Mouse (Mus musculus): ENCODE measurements around the gene Zfyve19. TPM values are rescaled to one million over a fixed set of nuclear protein-coding genes. Genes with fewer than 3 reads are reported as not detected.
A peak's percentile ranks its signal among the peaks of the same experiment; 100 is the strongest.

Zfyve19 gene
- polyA plus RNA-seq, 1 experiment = 42.2 TPM

- Histone ChIP-seq H3K27ac (ENCODE audit: control insufficient read depth, insufficient read depth, low read depth, low read length, poor library complexity) (no peak overlapping the region), H3K4me1 (ENCODE audit: control insufficient read depth, insufficient read depth, low read length) (no peaks in the 10 kb centered on the region; the same call in 1 of the 2 replicates), H3K4me3 (replicated peaks; ENCODE audit: control insufficient read depth, low read depth, low read length) (no peak overlapping the region)
- WGBS = 66% methylated on average over 4 of the region's 4 CpGs
- TF ChIP-seq POLR2A (IDR thresholded peaks at IDR 0.05; ENCODE audit: borderline replicate concordance, control insufficient read depth, low read depth, low read length) = no peak
- no peak for TF ChIP-seq CTCF (IDR thresholded peaks at IDR 0.05; ENCODE audit: control insufficient read depth, insufficient read depth, low read length)
Measured at GRCm38 (mm10) chr2:119249592-119250061, 41.2 kb downstream of the Zfyve19 start.

DNA sequence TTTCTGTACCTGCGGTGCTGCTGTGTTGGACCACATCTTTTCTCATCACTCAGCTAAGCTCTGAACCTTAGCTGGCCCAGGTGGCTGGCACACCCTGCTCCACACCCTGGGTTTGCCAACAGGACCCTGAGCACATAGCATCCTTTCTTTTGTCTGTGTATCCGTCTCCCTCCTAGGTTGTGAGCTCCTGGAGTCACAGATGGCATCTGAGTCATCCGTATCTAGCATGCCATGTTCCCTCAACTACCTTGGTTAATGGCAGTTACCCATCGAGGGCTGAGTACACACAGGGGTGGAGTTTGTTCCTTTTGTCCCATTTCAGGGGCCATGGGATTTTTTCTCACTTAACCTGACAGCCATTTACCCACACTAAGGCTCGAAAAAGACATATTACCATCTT, 42.0 kb downstream of the Zfyve19 start:
- TF ChIP-seq CTCF (IDR thresholded peaks at IDR 0.05; ENCODE audit: control insufficient read depth, insufficient read depth, low read length) = no peak
- TF ChIP-seq POLR2A (IDR thresholded peaks at IDR 0.05; ENCODE audit: borderline replicate concordance, control insufficient read depth, low read depth, low read length) = no peak
- no peak overlapping the region for H3K27ac ChIP-seq (ENCODE audit: control insufficient read depth, insufficient read depth, low read depth, low read length, poor library complexity)
- H3K4me1 ChIP-seq (ENCODE audit: control insufficient read depth, insufficient read depth, low read length) = no peaks in the 10 kb centered on the region; the same call in 1 of the 2 replicates
- H3K4me3 ChIP-seq (replicated peaks; ENCODE audit: control insufficient read depth, low read depth, low read length) = no peak overlapping the region
- WGBS = 68% methylated on average over 5 of the region's 5 CpGs

- H3K4me3 ChIP-seq (replicated peaks; ENCODE audit: control insufficient read depth, low read depth, low read length) = no peak overlapping the region
- TF ChIP-seq POLR2A (IDR thresholded peaks at IDR 0.05; ENCODE audit: borderline replicate concordance, control insufficient read depth, low read depth, low read length) = no peak
- TF ChIP-seq CTCF (IDR thresholded peaks at IDR 0.05; ENCODE audit: control insufficient read depth, insufficient read depth, low read length) = peak; percentile 93
- WGBS = 10% methylated on average over 11 of the region's 11 CpGs
- no peaks in the 10 kb centered on the region; the same call in 1 of the 2 replicates for H3K4me1 ChIP-seq (ENCODE audit: control insufficient read depth, insufficient read depth, low read length)
- H3K27ac ChIP-seq (ENCODE audit: control insufficient read depth, insufficient read depth, low read depth, low read length, poor library complexity) = no peak overlapping the region
Measured at GRCm38 (mm10) chr2:119250826-119251478, 42.5 kb downstream of the Zfyve19 start.

DNA sequence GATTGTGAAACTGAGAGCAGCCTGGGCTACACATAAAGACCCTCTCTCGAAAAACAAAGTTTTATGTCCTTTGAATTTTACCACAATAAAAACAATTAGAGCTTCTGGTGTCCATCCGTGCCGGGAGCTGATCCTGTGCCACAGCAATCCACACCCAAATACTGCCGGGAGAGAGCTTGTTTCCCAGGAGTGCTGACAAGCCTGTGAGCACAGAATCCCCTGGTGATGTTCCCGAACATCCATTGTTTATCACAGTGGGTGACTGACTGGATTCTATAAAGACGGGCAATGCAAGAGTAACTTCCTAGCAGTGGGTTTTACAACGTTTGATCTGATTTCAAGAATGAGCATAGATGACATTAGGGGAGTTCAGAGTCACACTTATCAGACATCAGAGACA, 46.6 kb downstream of the Zfyve19 start:
- TF ChIP-seq POLR2A (IDR thresholded peaks at IDR 0.05; ENCODE audit: borderline replicate concordance, control insufficient read depth, low read depth, low read length) (no peak), CTCF (IDR thresholded peaks at IDR 0.05; ENCODE audit: control insufficient read depth, insufficient read depth, low read length) (no peak)
- Histone ChIP-seq H3K4me3 (replicated peaks; ENCODE audit: control insufficient read depth, low read depth, low read length) (no peak overlapping the region), H3K4me1 (ENCODE audit: control insufficient read depth, insufficient read depth, low read length) (no peaks in the 10 kb centered on the region; the same call in 1 of the 2 replicates), H3K27ac (ENCODE audit: control insufficient read depth, insufficient read depth, low read depth, low read length, poor library complexity) (no peak overlapping the region)
- 53% methylated on average over 7 of the region's 7 CpGs for WGBS

DNA sequence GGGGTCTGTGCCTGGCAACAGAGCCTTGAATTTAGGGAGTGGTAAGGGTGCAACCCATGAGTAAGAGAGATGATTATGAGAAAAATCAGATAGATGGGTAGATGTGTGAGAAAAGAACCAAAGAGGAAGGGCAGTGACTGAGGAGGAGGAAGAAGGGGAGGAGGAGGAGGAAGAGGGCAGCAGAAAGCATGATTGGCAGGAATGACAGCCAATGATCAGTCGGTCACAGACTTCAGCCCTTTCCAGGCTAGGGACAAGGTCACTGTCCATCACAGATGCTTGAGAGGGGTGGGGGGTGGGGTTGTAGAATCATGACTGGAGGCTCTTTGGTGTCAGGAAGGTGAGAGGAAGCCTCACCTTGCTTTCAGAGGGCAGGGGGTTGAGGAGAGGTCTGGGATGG, 52.1 kb downstream of the Zfyve19 start:
- 59% methylated on average over 1 of the region's 1 CpGs for WGBS
- Histone ChIP-seq H3K4me1 (ENCODE audit: control insufficient read depth, insufficient read depth, low read length) (no peaks in the 10 kb centered on the region; the same call in 1 of the 2 replicates), H3K4me3 (replicated peaks; ENCODE audit: control insufficient read depth, low read depth, low read length) (no peak overlapping the region), H3K27ac (ENCODE audit: control insufficient read depth, insufficient read depth, low read depth, low read length, poor library complexity) (no peak overlapping the region)
- no peak for TF ChIP-seq POLR2A (IDR thresholded peaks at IDR 0.05; ENCODE audit: borderline replicate concordance, control insufficient read depth, low read depth, low read length)
- no peak for TF ChIP-seq CTCF (IDR thresholded peaks at IDR 0.05; ENCODE audit: control insufficient read depth, insufficient read depth, low read length)

GRCm38 (mm10) chr2:119261326-119261725, 52.9 kb downstream of the Zfyve19 start:
- Histone ChIP-seq H3K27ac (ENCODE audit: control insufficient read depth, insufficient read depth, low read depth, low read length, poor library complexity) (no peak overlapping the region), H3K4me3 (replicated peaks; ENCODE audit: control insufficient read depth, low read depth, low read length) (no peak overlapping the region), H3K4me1 (ENCODE audit: control insufficient read depth, insufficient read depth, low read length) (no peaks in the 10 kb centered on the region; the same call in 1 of the 2 replicates)
- WGBS = 83% methylated on average over 2 of the region's 2 CpGs
- TF ChIP-seq POLR2A (IDR thresholded peaks at IDR 0.05; ENCODE audit: borderline replicate concordance, control insufficient read depth, low read depth, low read length) = no peak
- TF ChIP-seq CTCF (IDR thresholded peaks at IDR 0.05; ENCODE audit: control insufficient read depth, insufficient read depth, low read length) = no peak

- Histone ChIP-seq H3K27ac (ENCODE audit: control insufficient read depth, insufficient read depth, low read depth, low read length, poor library complexity) (peak overlapping the region; percentile 63), H3K4me3 (replicated peaks; ENCODE audit: control insufficient read depth, low read depth, low read length) (peak overlapping the region; percentile 59), H3K4me1 (ENCODE audit: control insufficient read depth, insufficient read depth, low read length) (no peaks in the 10 kb centered on the region; the same call in 1 of the 2 replicates)
- TF ChIP-seq POLR2A (IDR thresholded peaks at IDR 0.05; ENCODE audit: borderline replicate concordance, control insufficient read depth, low read depth, low read length) (no peak), CTCF (IDR thresholded peaks at IDR 0.05; ENCODE audit: control insufficient read depth, insufficient read depth, low read length) (no peak)
- 3% methylated on average over 8 of the region's 8 CpGs for WGBS
Measured at GRCm38 (mm10) chr2:119262978-119263377, 54.6 kb downstream of the Zfyve19 start.

DNA sequence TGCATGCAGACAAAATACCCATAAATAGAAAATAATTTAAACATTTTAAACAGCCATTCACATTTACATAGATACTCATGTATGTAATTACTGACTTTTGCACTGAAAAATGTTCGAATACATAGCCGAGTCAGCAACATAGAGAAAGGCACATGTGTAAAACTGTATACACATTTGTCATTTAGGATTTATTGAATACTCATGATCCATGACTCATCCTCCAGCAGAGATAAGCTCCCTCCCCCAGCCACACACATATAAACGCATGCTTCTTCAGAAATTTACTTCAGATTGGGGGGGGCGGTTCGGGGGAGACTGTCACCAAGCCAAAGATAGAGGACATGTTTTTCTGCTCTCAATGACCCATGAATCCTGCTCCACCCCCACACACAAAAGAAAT, 55.4 kb downstream of the Zfyve19 start:
- 59% methylated on average over 5 of the region's 5 CpGs for WGBS
- TF ChIP-seq POLR2A (IDR thresholded peaks at IDR 0.05; ENCODE audit: borderline replicate concordance, control insufficient read depth, low read depth, low read length) (no peak), CTCF (IDR thresholded peaks at IDR 0.05; ENCODE audit: control insufficient read depth, insufficient read depth, low read length) (no peak)
- Histone ChIP-seq H3K4me3 (replicated peaks; ENCODE audit: control insufficient read depth, low read depth, low read length) (no peak overlapping the region), H3K4me1 (ENCODE audit: control insufficient read depth, insufficient read depth, low read length) (no peaks in the 10 kb centered on the region; the same call in 1 of the 2 replicates), H3K27ac (ENCODE audit: control insufficient read depth, insufficient read depth, low read depth, low read length, poor library complexity) (no peak overlapping the region)

Other genes with a start within 250 kb of the Zfyve19 start
- gene Ccdc32, start 179.2 kb upstream of the Zfyve19 start, polyA plus RNA-seq (2011; ENCODE audit: insufficient read depth, insufficient read length, low replicate concordance, missing spikeins) = 6.2 and 9.7 TPM in 2 replicates
- 1.5 and 2.4 TPM in 2 replicates for gene Rpusd2, start 173.8 kb upstream of the Zfyve19 start, polyA plus RNA-seq (2011; ENCODE audit: insufficient read depth, insufficient read length, low replicate concordance, missing spikeins)
- gene Knl1, start 161.5 kb upstream of the Zfyve19 start, polyA plus RNA-seq (2011; ENCODE audit: insufficient read depth, insufficient read length, low replicate concordance, missing spikeins) = 14.8 and 21.4 TPM in 2 replicates
- 25.6 and 32.4 TPM in 2 replicates for gene Rad51, start 95.8 kb upstream of the Zfyve19 start, polyA plus RNA-seq (2011; ENCODE audit: insufficient read depth, insufficient read length, low replicate concordance, missing spikeins)
- gene Rmdn3, start 51.6 kb upstream of the Zfyve19 start, polyA plus RNA-seq (2011; ENCODE audit: insufficient read depth, insufficient read length, low replicate concordance, missing spikeins) = 25.4 and 36.2 TPM in 2 replicates
- gene Gchfr, start 40.8 kb upstream of the Zfyve19 start, polyA plus RNA-seq (2011; ENCODE audit: insufficient read depth, insufficient read length, low replicate concordance, missing spikeins) = 4.0 TPM in 1 of 2 replicates, not detected in the other
- gene Gm14137, start 34.1 kb upstream of the Zfyve19 start, polyA plus RNA-seq (2011; ENCODE audit: insufficient read depth, insufficient read length, low replicate concordance, missing spikeins) = not detected in 2 replicates
- 10.0 and 12.5 TPM in 2 replicates for gene Dnajc17, start 178 bp downstream of the Zfyve19 start, polyA plus RNA-seq (2011; ENCODE audit: insufficient read depth, insufficient read length, low replicate concordance, missing spikeins)
- gene Ppp1r14d, start 21.3 kb downstream of the Zfyve19 start, polyA plus RNA-seq (2011; ENCODE audit: insufficient read depth, insufficient read length, low replicate concordance, missing spikeins) = not detected in 2 replicates
- gene Spint1, start 28.7 kb downstream of the Zfyve19 start, polyA plus RNA-seq (2011; ENCODE audit: insufficient read depth, insufficient read length, low replicate concordance, missing spikeins) = 4.3 TPM in 1 of 2 replicates, not detected in the other
- 2.1 TPM in 1 of 2 replicates, not detected in the other for gene Rhov, start 62.7 kb downstream of the Zfyve19 start, polyA plus RNA-seq (2011; ENCODE audit: insufficient read depth, insufficient read length, low replicate concordance, missing spikeins)
- 6.5 and 9.7 TPM in 2 replicates for gene Vps18, start 80.1 kb downstream of the Zfyve19 start, polyA plus RNA-seq (2011; ENCODE audit: insufficient read depth, insufficient read length, low replicate concordance, missing spikeins)
- gene Dll4, start 117.2 kb downstream of the Zfyve19 start, polyA plus RNA-seq (2011; ENCODE audit: insufficient read depth, insufficient read length, low replicate concordance, missing spikeins) = 0.25 TPM in 1 of 2 replicates, not detected in the other
- gene Chac1, start 142.6 kb downstream of the Zfyve19 start, polyA plus RNA-seq (2011; ENCODE audit: insufficient read depth, insufficient read length, low replicate concordance, missing spikeins) = 0.59 and 6.2 TPM in 2 replicates